Mouse (Mus musculus): ENCODE measurements at regions not wholly inside any gene's neighbourhood (a gene's known extent, or its start where the extent isn't known, plus 50 kb on each side); places are given as distances from the start of the nearest gene placed in this dataset.

DNA sequence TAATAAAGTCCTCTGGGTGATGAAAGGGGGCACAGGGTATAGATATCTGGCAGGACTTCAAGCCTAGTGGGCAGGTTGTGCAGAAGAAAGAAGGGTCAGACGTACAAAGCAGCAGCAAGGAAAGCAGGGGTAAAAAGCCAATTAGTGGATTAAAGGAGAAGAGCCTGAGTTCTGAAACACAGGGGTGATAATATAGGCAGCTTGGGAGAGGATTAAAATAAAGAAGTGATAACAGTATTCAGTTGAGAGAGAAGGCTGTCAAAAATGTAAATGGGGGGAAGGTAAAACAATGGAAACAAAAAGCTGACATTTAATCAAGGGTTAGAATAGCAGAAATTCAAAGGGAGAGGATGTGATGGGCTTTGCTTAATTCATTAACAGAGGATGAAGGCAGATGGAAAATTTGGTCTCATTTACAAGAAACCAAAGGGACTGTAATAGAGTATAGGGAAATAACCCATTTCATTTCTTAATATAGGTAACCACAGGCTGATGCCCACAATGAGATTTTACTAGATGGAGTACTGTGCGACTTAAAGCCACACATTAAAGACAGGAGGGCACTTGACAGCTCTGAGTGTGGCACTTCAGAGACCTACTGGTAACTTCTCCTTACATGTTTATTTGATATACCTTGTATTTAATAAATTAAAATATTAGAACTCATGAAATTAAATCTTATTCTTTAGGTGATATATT is 489.8 kb upstream of the Mms22l start:
- no peak for DNase-seq

DNA sequence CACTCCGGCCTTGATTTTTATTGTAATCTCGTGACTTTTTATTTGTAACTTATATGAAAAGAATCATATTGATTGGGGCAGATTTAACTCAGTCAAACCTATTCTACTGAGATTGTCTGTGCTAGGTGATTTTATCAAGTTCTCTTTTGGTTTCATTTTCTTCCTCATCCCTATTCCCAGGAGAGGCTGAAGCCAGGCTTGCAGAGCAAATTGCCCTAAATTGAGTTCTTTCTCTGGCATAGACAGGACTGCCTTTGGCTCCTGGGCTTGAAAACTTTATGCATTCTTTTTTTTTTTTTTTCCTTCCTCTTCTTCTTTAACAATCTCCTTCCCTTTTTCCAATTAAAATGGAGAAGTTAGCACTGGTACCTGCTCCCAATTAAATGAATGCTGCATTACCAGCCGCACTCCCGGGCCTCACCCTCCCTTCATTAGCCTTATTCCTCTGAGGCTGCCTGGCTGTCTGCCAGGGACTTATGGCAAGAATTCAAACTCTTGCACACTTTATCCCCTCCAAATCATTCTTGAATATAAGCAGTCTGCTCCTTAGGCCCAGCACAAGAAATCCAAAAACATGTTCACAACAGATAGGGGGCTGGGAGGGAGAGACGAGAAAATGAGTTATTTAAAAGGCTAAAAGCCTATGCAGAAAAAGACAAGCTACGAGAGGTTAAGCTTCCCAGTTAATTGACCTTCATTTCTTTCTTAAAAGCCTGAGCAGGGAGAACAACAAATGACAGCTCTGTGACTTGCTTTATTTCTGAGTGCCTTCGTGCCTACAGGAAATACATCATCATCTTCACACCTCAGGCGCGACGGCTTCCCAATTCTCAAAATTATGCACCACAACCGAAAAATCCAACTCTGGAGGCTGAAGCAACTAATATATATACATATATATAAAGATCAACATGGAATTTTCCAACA is 476.8 kb upstream of the Mms22l start:
- peak; percentile 1 for DNase-seq

All from cerebellum, adult 11 months (tissue).